Mouse (Mus musculus) layer of hippocampus, postnatal 14 days (tissue): ENCODE data around the gene Atg5. TPM values are rescaled to one million over a fixed set of nuclear protein-coding genes. Genes with fewer than 3 reads are reported as not detected.

Experiments
- DNase-seq, 2 experiments: peaks; one replicate each; pipeline ENCODE4 v3.0.0; 2021 to 2022; ENCODE audit warnings: low spot score in 2 of 2, mixed read lengths in 1 of 2
- total RNA-seq, 2 experiments: library from RNA; stranded (reverse); gene quantifications; 2 replicates each; pipeline ENCODE4 v1.2.3; 2021

The Atg5 gene
- total RNA-seq, 2 experiments from 2014 or later = 22.0 to 22.7 TPM

- DNase-seq = no peak
Observed at GRCm38 (mm10) chr10:44348474-44349415, 80.6 kb downstream of the Atg5 start.

- DNase-seq = no peak
Observed at GRCm38 (mm10) chr10:44353467-44353866, 85.3 kb downstream of the Atg5 start.

- DNase-seq = no peak
Observed at GRCm38 (mm10) chr10:44354393-44354792, 86.2 kb downstream of the Atg5 start.

GRCm38 (mm10) chr10:44355216-44355615 lies 87.1 kb downstream of the Atg5 start:
- no peak for DNase-seq

- DNase-seq = no peak
Observed at GRCm38 (mm10) chr10:44356625-44357024, 88.5 kb downstream of the Atg5 start.

- DNase-seq = no peak
Observed at GRCm38 (mm10) chr10:44357316-44357715, 89.2 kb downstream of the Atg5 start.

- DNase-seq = no peak
Observed at GRCm38 (mm10) chr10:44358816-44359215, 90.7 kb downstream of the Atg5 start.

- peak; percentile 33 to 60 for DNase-seq
Observed at GRCm38 (mm10) chr10:44360632-44361031, 92.5 kb downstream of the Atg5 start.

GRCm38 (mm10) chr10:44362435-44362834 lies 94.3 kb downstream of the Atg5 start:
- DNase-seq = no peak

GRCm38 (mm10) chr10:44362846-44363245 lies 94.7 kb downstream of the Atg5 start:
- DNase-seq = no peak

- DNase-seq = no peak
Observed at GRCm38 (mm10) chr10:44366186-44366585, 98.0 kb downstream of the Atg5 start.

GRCm38 (mm10) chr10:44367043-44367442 lies 98.9 kb downstream of the Atg5 start:
- DNase-seq = no peak

- no peak for DNase-seq
Observed at GRCm38 (mm10) chr10:44368596-44368995, 100.4 kb downstream of the Atg5 start.

- no peak for DNase-seq
Observed at GRCm38 (mm10) chr10:44370666-44371065, 102.5 kb downstream of the Atg5 start.

- no peak for DNase-seq
Observed at GRCm38 (mm10) chr10:44372210-44372609, 104.1 kb downstream of the Atg5 start.

- DNase-seq = no peak
Observed at GRCm38 (mm10) chr10:44374678-44375077, 106.5 kb downstream of the Atg5 start.

- no peak for DNase-seq
Observed at GRCm38 (mm10) chr10:44375501-44375900, 107.3 kb downstream of the Atg5 start.

GRCm38 (mm10) chr10:44377821-44378220 lies 109.7 kb downstream of the Atg5 start:
- peak; percentile 51 to 79 for DNase-seq

- DNase-seq = no peak
Observed at GRCm38 (mm10) chr10:44378403-44378802, 110.2 kb downstream of the Atg5 start.

GRCm38 (mm10) chr10:44380476-44381208 lies 112.5 kb downstream of the Atg5 start:
- DNase-seq = peak; percentile 46 to 69

- DNase-seq = peak; percentile 58 to 60
Observed at GRCm38 (mm10) chr10:44381397-44381796, 113.2 kb downstream of the Atg5 start.

GRCm38 (mm10) chr10:44381948-44382347 lies 113.8 kb downstream of the Atg5 start:
- DNase-seq = no peak
